ENCODE assay signal across 15 mouse cellular contexts in genomic region chr10:105542081-105542480, GRCm38 (mm10).
"Had no signal": no experiment of that assay in that cellular context is flagged by ENCODE, and none has a peak within 500 bp of the region (broad histone marks: within the 10 kb centered on the region; RNA-seq: fewer than 3 reads in every experiment).

No protein-coding gene starts in this region.

- DNase-seq: heart, postnatal 10 days; heart, postnatal 14 days; heart, postnatal 36 days; heart, postnatal 4 days; kidney, adult 11 months; kidney, adult 18-20 months; kidney, adult 2 months; kidney, adult 8-10 months; kidney, postnatal 10 days; kidney, postnatal 14 days; kidney, postnatal 25 days; kidney, postnatal 36 days; kidney, postnatal 4 days; layer of hippocampus, adult 9-11 months; layer of hippocampus, postnatal 36 days had no signal
